Mouse (Mus musculus) right cerebral cortex, postnatal 36 days (tissue): Measurements from ENCODE around the gene Pign.

Experiments
- DNase-seq, 2 experiments: peaks; one replicate each; pipeline ENCODE4 v3.0.0; 2022; ENCODE audit warnings: low spot score in 2 of 2, mixed read lengths in 1 of 2

The Pign gene

DNA sequence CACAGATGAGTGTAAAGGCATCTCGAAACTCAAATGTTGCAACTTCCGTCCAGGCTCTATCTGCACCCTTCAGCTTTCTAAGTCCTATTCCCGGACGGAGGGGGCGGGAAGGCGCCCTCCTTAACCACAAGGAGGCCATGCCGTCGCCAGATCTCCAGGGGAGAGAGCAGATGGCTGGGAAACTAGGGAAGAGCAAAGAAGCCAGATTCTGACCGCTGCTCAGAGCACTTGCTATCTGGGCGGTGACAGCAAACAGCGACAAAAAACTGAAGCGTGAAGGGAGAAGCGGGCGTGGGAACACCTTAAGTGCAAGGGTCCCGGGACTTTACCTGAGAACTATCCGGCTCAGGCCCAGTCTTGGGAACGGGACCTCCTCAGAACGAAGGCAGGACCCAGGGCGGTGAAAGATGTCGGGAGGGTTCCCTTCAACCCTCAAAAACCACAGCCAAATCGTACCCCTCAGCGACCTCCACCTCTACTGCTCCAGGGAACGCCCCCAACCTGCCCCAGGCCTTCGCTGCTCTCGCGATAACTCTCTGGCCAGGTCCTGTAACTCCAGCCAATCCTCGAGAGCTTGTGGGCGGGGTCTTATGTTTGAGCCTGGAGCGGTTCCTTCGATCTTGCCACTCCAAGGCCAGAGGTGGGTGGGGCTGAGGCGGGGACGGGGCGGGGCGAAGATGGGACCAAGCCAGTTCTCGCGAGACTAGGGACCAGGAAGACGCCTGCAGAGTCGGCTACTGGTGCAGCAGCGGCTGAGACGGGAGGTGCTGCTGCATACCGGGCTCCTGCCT is at the start of gene Pign, which contains the start of gene Relch:
Gene Pign, minus strand, starts transcription at position 507 of the 791 bp plus-strand sequence.
Gene Relch, plus strand, starts transcription at position 691 of the 791 bp plus-strand sequence.
- peak; percentile 96 to 99 for DNase-seq

DNA sequence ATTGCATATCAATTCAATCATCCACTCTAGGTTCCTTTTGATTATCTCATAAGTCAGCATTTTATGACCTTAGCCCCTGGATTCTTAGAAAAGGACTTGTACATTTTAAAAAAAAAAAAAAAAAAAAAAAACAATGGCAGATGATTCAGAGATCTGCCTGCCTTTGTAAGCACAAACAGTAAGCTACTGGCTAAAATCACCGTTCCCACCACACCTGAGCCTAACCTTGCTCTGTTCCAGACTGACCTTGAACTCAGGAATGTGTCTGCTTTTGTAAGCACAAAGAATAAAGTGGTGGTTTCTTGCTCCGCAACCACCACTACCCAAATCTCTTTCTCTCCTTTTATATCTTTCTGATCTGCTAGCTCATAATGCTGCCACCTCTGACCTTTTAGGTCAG is 49.3 kb upstream of the Pign start:
- no peak for DNase-seq

DNA sequence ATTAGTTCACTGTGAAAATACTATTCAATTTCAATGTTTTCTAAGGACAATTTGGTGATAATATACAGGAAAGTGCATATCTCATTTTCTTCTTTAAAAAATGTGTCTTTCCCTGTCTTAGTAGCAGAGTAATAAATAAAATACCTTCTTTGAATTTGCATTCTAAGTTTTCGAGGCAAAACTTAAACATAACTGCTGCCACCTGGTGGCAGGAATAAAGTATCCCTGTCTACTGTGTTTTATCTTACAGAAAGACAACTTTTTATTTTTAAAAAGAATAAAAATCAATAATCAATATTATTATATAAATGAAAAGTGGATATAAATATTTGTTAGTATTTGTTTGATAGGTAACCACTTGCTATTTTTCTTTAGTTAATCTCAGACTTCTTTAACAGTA is 47.8 kb upstream of the Pign start:
- DNase-seq = no peak

DNA sequence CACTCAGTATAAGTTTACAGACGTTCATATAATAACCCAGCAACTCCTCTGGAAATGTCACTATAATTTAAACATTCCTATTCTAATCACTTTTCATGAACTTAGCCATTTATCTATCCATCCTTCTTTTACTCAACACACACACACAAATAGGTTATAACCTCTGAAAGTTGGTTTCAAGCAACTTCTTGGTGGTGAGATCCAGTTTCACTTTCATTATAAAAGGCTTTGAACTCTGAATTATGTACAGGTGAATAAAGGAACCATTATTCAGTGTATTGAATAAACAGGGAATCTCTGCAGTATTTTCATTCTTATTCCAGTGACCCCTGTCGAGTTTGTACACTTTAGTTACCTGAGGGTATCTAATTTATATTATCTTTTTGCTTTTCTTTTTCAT is 45.9 kb upstream of the Pign start:
- DNase-seq = no peak

DNA sequence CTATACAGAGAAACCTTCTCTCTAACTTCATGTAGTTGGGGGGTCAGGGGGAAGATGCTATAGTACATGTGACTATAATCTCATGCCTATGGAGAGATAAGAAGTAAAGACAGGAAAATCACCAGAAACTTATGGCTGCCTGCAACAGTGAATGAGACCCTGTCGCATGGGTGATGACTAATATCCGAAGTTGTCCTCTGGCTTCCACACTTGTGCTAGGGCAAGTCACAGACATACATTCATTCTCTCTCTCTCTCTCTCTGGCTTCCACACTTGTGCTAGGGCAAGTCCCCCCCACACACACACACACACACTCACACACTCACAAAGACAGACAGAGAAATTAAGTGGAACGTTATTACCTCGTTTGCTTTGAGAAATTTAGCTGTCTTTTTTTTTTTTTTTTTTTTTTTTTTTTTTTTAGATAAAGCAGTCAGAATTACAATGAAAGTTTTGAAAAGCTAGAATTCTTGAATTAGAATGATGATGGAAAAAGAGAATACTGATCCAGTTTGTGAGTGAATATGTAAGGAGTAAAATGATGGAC is 37.6 kb upstream of the Pign start:
- DNase-seq = no peak

DNA sequence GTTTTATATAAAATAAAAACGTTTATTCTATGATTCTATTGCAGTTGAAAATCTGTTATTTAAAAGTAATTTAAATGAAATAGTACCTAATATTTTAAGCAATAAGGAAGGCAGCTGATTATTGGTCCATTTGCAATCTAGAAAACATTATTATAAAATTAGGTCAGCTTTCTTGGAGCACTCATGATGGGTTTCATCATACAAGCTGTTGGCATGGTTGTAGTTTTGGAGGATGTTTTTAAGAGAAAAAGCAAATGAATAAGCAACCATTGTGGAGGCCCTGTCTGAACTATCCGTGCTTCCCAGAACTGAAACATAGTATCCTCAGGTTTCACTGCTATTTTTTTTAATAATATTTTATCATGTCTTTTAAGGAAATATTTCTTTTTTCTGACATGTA is 32.1 kb upstream of the Pign start:
- no peak for DNase-seq

DNA sequence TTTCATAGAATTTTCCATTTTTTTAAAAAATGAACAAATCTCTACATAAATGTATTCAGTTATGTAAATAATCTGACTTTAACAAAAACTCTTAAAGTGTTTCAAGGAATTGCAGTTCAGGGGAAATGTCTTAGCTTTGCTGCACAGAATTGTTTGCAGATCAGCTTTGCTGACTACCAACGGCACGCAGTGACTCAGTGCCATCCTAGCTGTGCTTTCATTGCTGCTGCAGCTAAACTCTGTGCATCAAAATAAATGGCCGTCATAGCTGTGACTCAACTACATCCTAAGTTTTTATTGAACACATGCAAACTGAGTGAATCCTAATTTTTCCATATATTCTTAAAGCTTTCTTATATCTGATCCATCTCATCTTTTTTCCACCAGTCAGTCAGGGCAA is 22.0 kb upstream of the Pign start:
- no peak for DNase-seq

DNA sequence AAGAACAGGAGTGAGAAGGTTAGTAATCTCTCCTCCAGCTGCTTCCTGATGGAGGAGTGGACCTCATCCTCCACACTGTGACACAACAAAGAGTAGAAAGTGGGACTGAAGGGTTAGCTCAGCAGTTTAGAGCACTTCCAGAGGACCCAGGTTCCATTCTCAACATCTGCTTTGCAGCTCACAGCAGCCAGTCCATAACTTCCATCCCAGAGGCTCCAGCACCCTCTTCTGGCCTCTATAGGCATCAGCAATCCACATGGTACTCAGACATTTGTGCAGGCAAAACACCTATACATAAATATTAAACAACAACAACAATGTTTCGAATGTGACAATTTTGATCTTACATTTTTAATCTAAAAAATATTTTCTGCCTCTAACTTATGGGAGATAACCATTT is 17.1 kb upstream of the Pign start:
- DNase-seq = no peak

DNA sequence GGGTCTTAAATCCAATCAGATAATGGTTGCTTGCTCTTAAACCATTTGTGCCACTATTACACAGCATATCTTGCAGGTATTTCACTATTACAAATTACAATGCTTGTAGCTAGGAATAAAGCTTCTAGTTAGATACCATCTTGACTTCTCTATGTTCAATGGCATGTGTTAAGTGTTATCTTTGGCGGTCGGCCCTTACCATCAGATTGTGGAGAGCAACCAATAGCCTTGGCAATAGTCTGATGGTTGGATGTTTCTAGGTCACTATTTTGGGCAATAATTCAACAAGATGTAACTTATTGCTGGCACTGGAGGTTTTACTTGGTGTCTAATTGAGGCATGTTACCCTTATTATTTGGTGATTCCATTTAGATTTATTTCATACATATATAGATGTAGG is 11.3 kb upstream of the Pign start:
- no peak for DNase-seq

DNA sequence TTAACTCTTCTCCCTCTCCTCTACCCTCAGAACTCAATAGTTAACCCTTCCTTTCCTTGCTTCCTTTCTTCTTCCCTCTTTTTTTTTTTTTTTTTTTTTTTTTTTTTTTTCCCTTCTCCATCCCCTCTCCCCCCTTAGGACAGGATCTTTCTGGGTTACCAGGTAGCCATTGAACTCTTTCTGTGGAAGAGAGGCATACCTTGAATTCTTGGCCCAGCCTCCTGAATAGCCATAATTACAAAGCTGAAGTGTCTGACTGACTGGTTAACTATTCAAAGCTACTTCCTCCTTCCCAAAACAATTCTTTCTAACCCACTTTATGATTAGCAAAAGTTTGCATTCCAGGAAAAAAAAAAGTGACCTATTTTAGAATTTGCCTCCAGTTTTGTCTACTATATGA is 6.2 kb upstream of the Pign start:
- no peak for DNase-seq

DNA sequence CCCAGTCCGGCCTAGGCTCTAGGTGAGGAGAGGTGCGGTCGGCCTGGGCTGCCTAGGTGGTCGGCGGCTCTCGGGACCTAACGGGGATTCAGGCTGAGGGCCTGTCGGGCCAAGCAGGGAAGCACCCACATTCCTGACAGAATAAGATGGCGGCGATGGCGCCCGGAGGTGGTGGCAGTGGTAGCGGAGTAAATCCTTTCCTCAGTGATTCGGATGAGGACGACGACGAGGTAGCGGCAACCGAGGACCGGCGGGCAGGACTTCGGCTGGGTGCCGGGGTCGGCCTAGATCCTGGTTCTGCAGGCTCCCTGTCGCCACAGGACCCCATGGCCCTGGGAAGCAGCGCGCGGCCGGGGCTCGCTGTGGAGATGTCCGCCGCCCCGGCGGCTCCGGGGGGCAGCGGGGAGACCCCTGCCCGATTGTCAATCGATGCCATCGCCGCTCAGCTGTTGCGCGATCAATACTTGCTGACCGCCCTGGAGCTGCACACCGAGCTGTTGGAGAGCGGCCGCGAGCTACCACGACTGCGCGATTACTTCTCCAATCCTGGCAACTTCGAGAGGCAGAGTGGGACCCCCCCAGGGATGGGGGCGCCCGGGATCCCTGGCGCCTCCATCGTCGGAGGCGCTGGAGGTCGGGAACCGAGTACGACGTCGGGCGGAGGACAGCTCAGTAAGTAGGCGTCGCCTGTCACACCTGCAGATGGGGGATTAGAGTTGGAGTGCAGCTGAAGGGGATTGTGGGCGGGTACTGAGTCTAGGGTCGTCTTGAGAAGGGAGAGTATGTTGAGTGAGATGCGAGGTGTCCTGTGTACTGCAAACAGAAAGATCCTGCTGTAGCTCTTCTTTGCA is 710 bp upstream of the Pign start:
- peak in 1 of 2 experiments; percentile 4 for DNase-seq

DNA sequence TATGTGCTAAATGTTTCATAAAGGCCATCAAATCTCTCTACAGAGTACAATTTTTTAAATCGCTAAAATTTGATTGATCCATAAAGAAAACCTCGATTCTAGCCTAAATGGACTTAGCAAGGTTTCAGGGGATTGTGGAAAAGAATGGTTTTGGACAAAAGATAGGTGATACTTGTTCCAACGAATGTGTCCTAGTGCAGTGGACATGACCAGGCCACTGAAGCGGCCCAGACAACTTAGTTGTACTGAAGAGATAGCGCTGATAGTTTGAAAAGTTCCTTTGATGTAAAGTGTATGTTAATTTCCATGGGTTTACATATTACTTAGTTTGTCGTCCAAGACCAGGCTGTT is 682 bp downstream of the Pign start:
- no peak for DNase-seq

DNA sequence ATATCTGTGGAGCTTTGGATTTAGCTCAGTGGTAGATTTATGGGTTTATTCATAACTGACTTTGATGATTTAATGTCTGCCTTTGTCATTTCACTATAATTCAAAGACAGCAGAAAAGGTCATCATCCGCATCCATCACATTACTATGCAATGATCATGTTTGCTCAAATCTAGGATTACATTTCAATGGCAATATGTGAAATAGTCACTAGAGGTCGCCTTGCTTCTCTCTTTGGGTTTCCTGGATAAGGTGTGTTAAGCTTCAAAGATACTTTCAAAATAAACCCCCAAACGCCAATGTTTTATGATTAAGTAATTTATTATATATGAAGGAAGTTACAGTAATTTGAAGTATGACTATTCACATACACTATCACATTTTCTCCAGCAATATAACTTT is 3.5 kb downstream of the Pign start:
- no peak for DNase-seq

DNA sequence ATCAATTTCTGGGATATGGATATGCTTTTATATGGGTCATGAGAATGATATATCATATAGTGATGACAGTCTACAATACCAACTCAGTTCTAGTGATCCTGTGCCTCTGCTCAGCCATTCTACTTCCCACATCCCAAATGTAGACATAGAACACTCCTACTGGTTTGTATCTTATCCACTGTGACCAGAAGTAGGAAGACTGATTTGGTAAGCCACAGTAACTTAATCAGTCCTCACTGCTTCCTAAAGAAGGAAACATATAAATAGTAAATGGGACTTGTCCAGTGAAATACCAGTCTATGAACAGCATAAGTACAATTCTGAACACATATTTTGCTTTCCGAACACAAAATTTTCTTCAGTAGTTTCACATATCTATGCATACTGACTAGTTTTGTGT is 9.5 kb downstream of the Pign start:
- no peak for DNase-seq

DNA sequence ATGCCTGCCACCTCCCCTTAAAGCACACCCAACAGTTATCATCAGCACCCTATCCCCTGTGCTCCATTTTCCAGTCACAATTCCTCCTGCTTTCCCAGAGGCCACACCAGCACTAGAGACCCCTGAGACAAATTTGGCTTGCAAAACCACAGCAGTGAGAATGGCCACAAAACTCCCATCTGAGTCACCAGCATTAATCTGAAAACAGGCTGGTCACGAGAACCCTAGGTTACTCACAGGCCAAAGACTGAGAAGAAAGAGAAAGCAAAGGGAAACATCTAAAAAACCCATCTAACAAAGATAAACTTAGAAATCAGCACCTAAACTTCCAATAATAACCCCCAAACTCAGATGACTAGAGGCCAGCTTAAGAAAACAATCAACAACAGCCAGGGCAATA is 12.8 kb downstream of the Pign start:
- no peak for DNase-seq

DNA sequence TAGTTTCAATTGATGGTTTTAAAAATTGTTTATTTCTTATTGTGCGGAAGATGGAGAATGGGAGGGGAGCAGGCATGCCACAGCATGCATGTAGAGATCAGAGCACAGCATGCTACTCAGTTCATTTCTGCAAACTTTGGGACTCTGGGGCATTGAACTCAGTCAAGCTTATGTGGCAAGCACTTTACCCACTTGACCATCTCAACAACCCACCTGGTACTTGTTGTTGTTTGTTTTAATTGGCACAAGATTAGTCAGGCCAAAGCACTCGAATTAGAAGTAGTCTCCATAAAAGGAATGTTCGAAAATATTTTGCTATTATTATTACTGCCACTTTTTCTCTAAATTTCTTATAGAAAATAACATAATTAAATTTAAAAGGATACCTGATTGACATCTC is 19.4 kb downstream of the Pign start:
- no peak for DNase-seq

DNA sequence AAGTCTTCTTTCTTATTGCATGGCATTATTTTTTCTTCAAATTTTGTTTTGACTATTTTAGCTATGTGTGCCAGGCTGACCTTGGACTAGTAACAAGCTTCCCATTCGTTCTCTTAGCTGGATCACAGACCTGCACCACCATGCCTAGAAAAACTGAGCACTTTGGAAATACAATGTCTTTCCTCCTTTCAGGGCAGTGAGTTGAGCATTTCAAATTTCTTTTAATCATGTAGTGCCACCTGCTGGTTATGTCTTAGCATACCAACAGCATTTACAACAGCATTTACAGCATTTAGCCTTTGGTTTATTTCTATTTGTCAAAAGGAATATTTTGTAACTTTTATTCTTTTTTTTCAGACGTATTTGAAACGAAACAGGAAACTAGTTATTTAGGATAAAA is 33.0 kb downstream of the Pign start:
- DNase-seq = no peak

DNA sequence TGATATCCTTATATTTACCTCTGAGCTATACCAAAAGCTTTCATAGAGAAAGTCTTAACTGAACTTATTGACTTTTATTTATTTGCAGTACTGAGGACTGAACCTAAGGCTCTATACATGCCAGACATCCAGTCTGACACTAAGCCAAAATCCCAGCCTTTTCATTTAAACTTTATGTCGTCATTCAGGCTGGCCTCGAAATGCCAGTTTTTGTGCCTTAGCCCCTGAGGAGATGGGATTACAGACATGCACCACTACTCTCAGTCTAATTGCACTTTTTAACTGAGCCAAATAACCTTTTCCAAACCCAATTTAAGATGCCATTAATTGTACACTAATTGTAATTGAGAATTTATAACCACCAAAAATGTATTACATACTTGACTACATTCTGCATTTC is 73.8 kb downstream of the Pign start:
- DNase-seq = no peak

DNA sequence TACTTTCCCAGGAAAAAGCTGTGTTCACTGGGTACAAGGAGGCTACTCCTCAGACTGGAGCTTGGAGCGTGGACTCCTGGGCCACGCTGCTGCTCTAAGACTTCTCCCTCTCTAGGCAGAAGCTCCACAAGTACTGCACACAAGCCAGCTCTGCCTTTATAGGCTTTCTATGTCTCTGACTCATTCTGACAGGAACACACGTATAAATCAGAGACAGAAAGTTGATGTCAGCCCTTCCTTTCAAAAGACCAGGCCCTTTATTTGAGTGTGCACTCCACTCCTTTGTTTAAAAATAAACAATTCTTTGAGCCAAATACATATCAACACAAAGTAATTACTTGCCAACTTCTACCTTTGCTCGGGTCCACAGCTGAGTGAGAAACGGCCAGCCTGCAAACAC is 74.8 kb downstream of the Pign start:
- DNase-seq = no peak

DNA sequence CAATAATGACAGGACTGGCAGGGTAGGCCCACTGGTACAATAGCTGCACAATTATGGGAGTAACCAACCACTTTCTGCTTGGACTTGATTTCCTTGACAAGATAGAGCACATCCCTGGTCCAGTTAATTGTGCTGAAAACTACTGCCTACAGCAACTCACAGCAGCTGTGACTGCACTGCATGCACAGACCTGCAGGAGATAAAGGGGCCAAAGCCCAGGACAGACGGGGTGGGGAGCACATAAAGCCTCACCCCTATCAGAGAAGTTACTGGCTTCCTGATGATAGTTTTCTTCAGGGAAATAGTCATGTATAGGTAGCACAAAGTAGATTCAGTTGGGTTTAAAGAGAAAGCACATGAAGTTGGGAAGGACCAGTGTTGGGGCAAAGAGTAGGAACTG is 80.7 kb downstream of the Pign start:
- no peak for DNase-seq

DNA sequence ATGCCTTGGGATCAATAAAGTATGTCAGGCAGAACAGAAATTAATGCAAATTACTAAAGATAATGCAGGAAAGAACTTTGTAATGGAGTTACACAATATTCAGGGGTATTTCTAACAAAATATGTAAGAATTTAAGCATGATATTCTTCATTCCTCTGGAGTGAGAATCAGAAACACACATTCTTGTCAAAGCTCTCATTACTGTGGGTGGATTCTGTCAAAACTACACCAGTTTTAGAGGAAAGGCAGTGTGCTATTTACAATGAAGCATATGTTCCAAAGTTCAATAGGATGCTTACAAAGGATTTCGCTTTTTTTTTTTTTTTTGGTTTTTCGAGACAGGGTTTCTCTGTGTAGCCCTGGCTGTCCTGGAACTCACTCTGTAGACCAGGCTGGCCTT is 82.6 kb downstream of the Pign start:
- DNase-seq = no peak

DNA sequence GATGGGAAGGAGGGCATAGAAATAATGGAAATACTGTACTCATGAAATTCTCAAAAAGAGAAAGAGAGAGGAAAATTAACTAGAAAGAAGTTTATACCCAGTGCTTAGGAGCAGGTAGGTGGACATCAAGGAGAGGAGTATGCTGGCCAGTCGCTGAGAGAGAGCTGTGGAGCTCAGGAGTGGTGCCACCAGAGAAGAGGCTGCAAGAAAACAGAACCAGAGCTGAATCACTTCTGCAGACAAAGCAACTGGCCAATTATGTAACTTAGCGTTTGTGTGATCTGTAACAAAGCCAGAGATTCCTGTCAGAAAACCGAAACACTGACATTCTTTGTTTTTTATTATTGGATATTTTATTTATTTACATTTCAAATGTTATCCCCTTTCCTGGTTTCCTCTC is 97.4 kb downstream of the Pign start:
- DNase-seq = no peak

DNA sequence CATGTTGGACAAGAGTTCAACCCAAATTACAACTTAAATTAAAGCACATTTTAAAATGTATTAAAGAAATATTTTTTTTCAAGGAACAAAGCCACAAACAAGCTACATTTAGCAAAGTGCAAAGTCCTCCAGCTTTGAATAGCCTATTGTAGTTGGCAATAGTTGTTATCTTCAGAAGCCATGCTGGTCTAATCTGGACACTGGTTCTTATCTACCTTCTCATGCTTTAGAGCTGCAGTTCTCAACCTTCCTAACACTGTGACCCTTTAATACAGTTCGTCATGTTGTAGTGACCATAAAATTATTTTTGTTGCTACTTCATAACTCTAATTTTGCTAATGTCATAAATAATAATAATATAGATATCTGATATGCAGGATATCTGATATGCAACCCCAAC is 99.2 kb downstream of the Pign start:
- DNase-seq = no peak
